Mouse (Mus musculus) ES-Bruce4 (cell line): ENCODE data around the gene Itga5.

Source experiments
- CTCF ChIP-seq: IDR thresholded peaks from one replicate; pipeline ENCODE4 v1.8.1; 2011; ENCODE audit warnings: low read depth, low read length
- POLR2A ChIP-seq: IDR thresholded peaks from one replicate; pipeline ENCODE4 v1.8.1; 2011; ENCODE audit warnings: low read length; ENCODE audit not compliant: insufficient read depth

DNA sequence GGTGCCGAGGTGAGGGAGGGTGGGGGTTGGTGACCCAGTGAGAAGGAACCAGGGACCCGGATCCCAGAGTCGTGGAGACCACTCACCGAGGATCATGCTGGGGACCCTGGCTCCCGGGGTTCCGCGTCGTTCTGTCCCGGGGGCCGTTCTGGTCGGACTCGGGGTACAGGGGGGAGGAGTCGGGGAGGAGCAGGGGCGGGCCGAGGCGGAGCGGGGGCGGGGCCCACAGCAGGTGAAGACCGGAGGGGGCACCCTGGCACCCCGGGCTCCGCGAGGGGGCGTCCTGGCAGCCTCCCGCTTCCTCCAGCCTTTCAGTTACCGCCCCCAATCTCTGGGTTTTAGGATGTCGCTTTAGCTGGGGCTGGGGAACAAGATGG, 26.6 kb downstream of the Itga5 start, which contains the start of gene Zfp385a:
- TF ChIP-seq POLR2A (no peak), CTCF (peak; percentile 35)
